In the genomic region with DNA sequence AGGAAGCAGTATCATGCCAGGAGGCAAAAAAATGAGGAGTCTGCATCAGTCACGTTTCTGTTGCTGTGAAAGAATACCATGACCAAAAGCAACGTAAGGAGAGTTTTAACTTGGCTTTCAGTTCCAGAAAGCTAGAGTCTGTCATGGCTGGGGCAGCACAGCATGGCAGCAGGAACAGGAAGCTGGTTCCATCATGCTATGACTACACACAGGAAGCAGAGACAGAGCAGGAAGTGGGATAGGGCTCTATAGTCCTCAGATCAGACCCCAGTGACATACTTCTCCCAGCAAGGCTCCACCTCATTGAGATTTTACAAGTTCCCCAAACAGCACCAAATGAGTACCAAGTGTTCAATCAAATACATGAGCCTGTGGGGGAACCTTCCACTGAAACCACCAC, we compare ENCODE assay signal across 23 mouse cellular contexts.
"Had no signal": no experiment of that assay in that cellular context is flagged by ENCODE, and none has a peak within 500 bp of the region (broad histone marks: within the 10 kb centered on the region; RNA-seq: fewer than 3 reads in every experiment).

No protein-coding gene starts in this region.

- H3K27ac ChIP-seq: limb, embryonic 12.5 days; limb, embryonic 15.5 days; liver, embryonic 14.5 days; macrophage; midbrain, embryonic 12.5 days; midbrain, embryonic 15.5 days; neural tube, embryonic 12.5 days; neural tube, embryonic 15.5 days; stomach, embryonic 15.5 days had no signal

- H3K4me1 ChIP-seq: midbrain, embryonic 12.5 days; midbrain, embryonic 15.5 days; neural tube, embryonic 12.5 days; neural tube, embryonic 15.5 days; stomach, embryonic 15.5 days had no signal

- DNase-seq: kidney, adult 18-20 months; kidney, adult 9 months; kidney, postnatal 14 days; kidney, postnatal 4 days; left cerebral cortex, postnatal 4 days; liver, postnatal 0 days; lung, embryonic 14.5 days; retina, postnatal 1 day; right cerebral cortex, postnatal 25 days; spleen, adult 18-20 months; thymus, postnatal 25 days had no signal

- H3K4me2 ChIP-seq: limb, embryonic 12.5 days; limb, embryonic 15.5 days; liver, embryonic 11.5 days; lung, embryonic 14.5 days; midbrain, embryonic 12.5 days; midbrain, embryonic 15.5 days; neural tube, embryonic 12.5 days; neural tube, embryonic 15.5 days; stomach, embryonic 15.5 days had no signal

- H3K9me3 ChIP-seq: limb, embryonic 12.5 days; limb, embryonic 15.5 days; midbrain, embryonic 12.5 days; midbrain, embryonic 15.5 days; neural tube, embryonic 12.5 days; neural tube, embryonic 15.5 days; stomach, embryonic 15.5 days had no signal

- ATAC-seq: intestine, embryonic 16.5 days; liver, postnatal 0 days; lung, postnatal 0 days; midbrain, embryonic 15.5 days had no signal

- H3K9ac ChIP-seq: limb, embryonic 12.5 days; limb, embryonic 15.5 days; liver, embryonic 14.5 days; liver, postnatal 0 days; lung, embryonic 14.5 days; midbrain, embryonic 12.5 days; midbrain, embryonic 15.5 days; neural tube, embryonic 12.5 days; neural tube, embryonic 15.5 days; stomach, embryonic 15.5 days had no signal

- H3K27me3 ChIP-seq: limb, embryonic 12.5 days; midbrain, embryonic 12.5 days; midbrain, embryonic 15.5 days; neural tube, embryonic 12.5 days; neural tube, embryonic 15.5 days; stomach, embryonic 15.5 days had no signal

- H3K36me3 ChIP-seq: limb, embryonic 12.5 days; limb, embryonic 15.5 days; midbrain, embryonic 12.5 days; midbrain, embryonic 15.5 days; neural tube, embryonic 12.5 days; neural tube, embryonic 15.5 days; stomach, embryonic 15.5 days had no signal

- H3K4me3 ChIP-seq: limb, embryonic 12.5 days; limb, embryonic 15.5 days; midbrain, embryonic 12.5 days; midbrain, embryonic 15.5 days; neural tube, embryonic 12.5 days; neural tube, embryonic 15.5 days; stomach, embryonic 15.5 days had no signal
